Mouse (Mus musculus): ENCODE data around the gene Olfr474. TPM values are rescaled to one million over a fixed set of nuclear protein-coding genes. Genes with fewer than 3 reads are reported as not detected.
"Not testable (repeated sequence)": the region's sequence is repeated elsewhere in the genome, so short reads cannot be mapped to it uniquely, and the experiment has no call there.

The Olfr474 gene
- not detected in 2 replicates for polyA plus RNA-seq (2015; fragmentation: Nextera tagmentation; extraction: Ambion mirVana)

GRCm38 (mm10) chr7:107954343-107954742, at the start of gene Olfr474:
TSS of gene Olfr474 (plus strand) at chr7:107954643.
- H3K27ac ChIP-seq (ENCODE audit: low read depth): no peak within 1 kb of the TSS
- TF ChIP-seq CTCF (IDR thresholded peaks at IDR 0.05; ENCODE audit: low read depth): no peak
- TF ChIP-seq EP300 (IDR thresholded peaks at IDR 0.05; ENCODE audit: low read depth): no peak
- no peak within 1 kb of the TSS for H3K9ac ChIP-seq (replicated peaks)
- no peaks in the 10 kb centered on the region for H3K4me1 ChIP-seq (ENCODE audit: insufficient read depth)
- ATAC-seq (no peak), DNase-seq (no peak)
- no peak within 1 kb of the TSS for H3K4me2 ChIP-seq (ENCODE audit: low read depth, low read length)
- no peaks in the 10 kb centered on the region for H3K9me3 ChIP-seq (ENCODE audit: low read length)
- H3K27me3 ChIP-seq (ENCODE audit: insufficient read depth, low read length): no peaks in the 10 kb centered on the region
- H3K36me3 ChIP-seq (replicated peaks; ENCODE audit: insufficient read depth, low read length): no peaks in the 10 kb centered on the region
- no peak within 1 kb of the TSS for H3K4me3 ChIP-seq (ENCODE audit: low read depth, low read length)
- 76% methylated on average over 1 of the region's 1 CpGs for WGBS (ENCODE audit: insufficient replicate concordance)

GRCm38 (mm10) chr7:107930146-107930545, 24.3 kb upstream of the Olfr474 start, which contains the start of gene Olfr473:
TSS of gene Olfr473 (plus strand) at chr7:107930446.
- Histone ChIP-seq H3K27me3 (ENCODE audit: insufficient read depth, low read length) (no peaks in the 10 kb centered on the region), H3K4me3 (ENCODE audit: low read depth, low read length) (no peak within 1 kb of the TSS), H3K4me2 (ENCODE audit: low read depth, low read length) (no peak within 1 kb of the TSS), H3K4me1 (ENCODE audit: insufficient read depth) (no peaks in the 10 kb centered on the region), H3K9ac (replicated peaks) (no peak within 1 kb of the TSS), H3K9me3 (ENCODE audit: low read length) (0 out of 2 replicates have a peak, but pooled peaks cover 2% of the 10 kb centered on the region), H3K36me3 (replicated peaks; ENCODE audit: insufficient read depth, low read length) (no peaks in the 10 kb centered on the region), H3K27ac (ENCODE audit: low read depth) (no peak within 1 kb of the TSS)
- WGBS (ENCODE audit: insufficient replicate concordance): 91% methylated on average over 1 of the region's 1 CpGs
- ATAC-seq: no peak
- TF ChIP-seq CTCF (IDR thresholded peaks at IDR 0.05; ENCODE audit: low read depth): no peak
- TF ChIP-seq EP300 (IDR thresholded peaks at IDR 0.05; ENCODE audit: low read depth): no peak
- no peak for DNase-seq

GRCm38 (mm10) chr7:107952539-107952938, 1.9 kb upstream of the Olfr474 start:
- not testable (repeated sequence) for H3K4me1 ChIP-seq (ENCODE audit: insufficient read depth); H3K9ac ChIP-seq (replicated peaks); H3K4me2 ChIP-seq (ENCODE audit: low read depth, low read length); H3K27me3 ChIP-seq (ENCODE audit: insufficient read depth, low read length); ATAC-seq; DNase-seq; H3K36me3 ChIP-seq (replicated peaks; ENCODE audit: insufficient read depth, low read length); H3K4me3 ChIP-seq (ENCODE audit: low read depth, low read length); H3K9me3 ChIP-seq (ENCODE audit: low read length); H3K27ac ChIP-seq (ENCODE audit: low read depth)
- 94% methylated on average over 12 of the region's 12 CpGs for WGBS (ENCODE audit: insufficient replicate concordance)

GRCm38 (mm10) chr7:107964503-107964902, 10.1 kb downstream of the Olfr474 start, which contains the start of gene Olfr476:
TSS of gene Olfr476 (plus strand) at chr7:107964803.
- H3K4me1 ChIP-seq (ENCODE audit: insufficient read depth): no peaks in the 10 kb centered on the region
- no peak for ATAC-seq
- H3K36me3 ChIP-seq (replicated peaks; ENCODE audit: insufficient read depth, low read length): no peaks in the 10 kb centered on the region
- no peaks in the 10 kb centered on the region for H3K9me3 ChIP-seq (ENCODE audit: low read length)
- no peak within 1 kb of the TSS for H3K4me2 ChIP-seq (ENCODE audit: low read depth, low read length)
- H3K9ac ChIP-seq (replicated peaks): no peak within 1 kb of the TSS
- WGBS (ENCODE audit: insufficient replicate concordance): 32% methylated on average over 1 of the region's 1 CpGs
- no peak within 1 kb of the TSS for H3K27ac ChIP-seq (ENCODE audit: low read depth)
- no peak for DNase-seq
- H3K4me3 ChIP-seq (ENCODE audit: low read depth, low read length): no peak within 1 kb of the TSS
- TF ChIP-seq CTCF (IDR thresholded peaks at IDR 0.05; ENCODE audit: low read depth): no peak
- no peak for TF ChIP-seq EP300 (IDR thresholded peaks at IDR 0.05; ENCODE audit: low read depth)
- no peaks in the 10 kb centered on the region for H3K27me3 ChIP-seq (ENCODE audit: insufficient read depth, low read length)

GRCm38 (mm10) chr7:107986393-107986792, 31.9 kb downstream of the Olfr474 start, which contains the start of gene Olfr477:
TSS of gene Olfr477 (plus strand) at chr7:107986693.
- no peak within 1 kb of the TSS for H3K27ac ChIP-seq (ENCODE audit: low read depth)
- no peak for TF ChIP-seq EP300 (IDR thresholded peaks at IDR 0.05; ENCODE audit: low read depth)
- no peak for TF ChIP-seq CTCF (IDR thresholded peaks at IDR 0.05; ENCODE audit: low read depth)
- WGBS (ENCODE audit: insufficient replicate concordance): 68% methylated on average over 2 of the region's 2 CpGs
- H3K36me3 ChIP-seq (replicated peaks; ENCODE audit: insufficient read depth, low read length): no peaks in the 10 kb centered on the region
- H3K4me1 ChIP-seq (ENCODE audit: insufficient read depth): no peaks in the 10 kb centered on the region
- DNase-seq (no peak), ATAC-seq (no peak)
- H3K9ac ChIP-seq (replicated peaks): no peak within 1 kb of the TSS
- H3K4me3 ChIP-seq (ENCODE audit: low read depth, low read length): no peak within 1 kb of the TSS
- H3K4me2 ChIP-seq (ENCODE audit: low read depth, low read length): no peak within 1 kb of the TSS
- no peaks in the 10 kb centered on the region for H3K9me3 ChIP-seq (ENCODE audit: low read length)
- H3K27me3 ChIP-seq (ENCODE audit: insufficient read depth, low read length): no peaks in the 10 kb centered on the region

Other genes with a start within 250 kb of the Olfr474 start
- 0.11 and 0.12 TPM in 2 replicates for gene Cyb5r2, start 196.6 kb upstream of the Olfr474 start, polyA plus RNA-seq (2015; fragmentation: Nextera tagmentation; extraction: Ambion mirVana)
- gene Ovch2, start 153.4 kb upstream of the Olfr474 start, polyA plus RNA-seq (2015; fragmentation: Nextera tagmentation; extraction: Ambion mirVana): not detected in 2 replicates
- gene Olfr467, start 142.4 kb upstream of the Olfr474 start, polyA plus RNA-seq (2015; fragmentation: Nextera tagmentation; extraction: Ambion mirVana): not detected in 2 replicates
- gene Olfr469, start 129.1 kb upstream of the Olfr474 start, polyA plus RNA-seq (2015; fragmentation: Nextera tagmentation; extraction: Ambion mirVana): not detected in 2 replicates
- not detected in 2 replicates for gene Olfr470, start 107.2 kb upstream of the Olfr474 start, polyA plus RNA-seq (2015; fragmentation: Nextera tagmentation; extraction: Ambion mirVana)
- gene Olfr472, start 56.7 kb upstream of the Olfr474 start, polyA plus RNA-seq (2015; fragmentation: Nextera tagmentation; extraction: Ambion mirVana): not detected in 2 replicates
- gene Olfr473, start 24.2 kb upstream of the Olfr474 start, polyA plus RNA-seq (2015; fragmentation: Nextera tagmentation; extraction: Ambion mirVana): not detected in 2 replicates
- not detected in 2 replicates for gene Olfr476, start 10.2 kb downstream of the Olfr474 start, polyA plus RNA-seq (2015; fragmentation: Nextera tagmentation; extraction: Ambion mirVana)
- gene Olfr477, start 32.0 kb downstream of the Olfr474 start, polyA plus RNA-seq (2015; fragmentation: Nextera tagmentation; extraction: Ambion mirVana): not detected in 2 replicates
- not detected in 2 replicates for gene Olfr478, start 79.3 kb downstream of the Olfr474 start, polyA plus RNA-seq (2015; fragmentation: Nextera tagmentation; extraction: Ambion mirVana)
- gene Olfr479, start 96.0 kb downstream of the Olfr474 start, polyA plus RNA-seq (2015; fragmentation: Nextera tagmentation; extraction: Ambion mirVana): not detected in 2 replicates
- gene Olfr480, start 112.7 kb downstream of the Olfr474 start, polyA plus RNA-seq (2015; fragmentation: Nextera tagmentation; extraction: Ambion mirVana): not detected in 2 replicates
- not detected in 2 replicates for gene Olfr481, start 125.2 kb downstream of the Olfr474 start, polyA plus RNA-seq (2015; fragmentation: Nextera tagmentation; extraction: Ambion mirVana)
- gene Olfr482, start 142.9 kb downstream of the Olfr474 start, polyA plus RNA-seq (2015; fragmentation: Nextera tagmentation; extraction: Ambion mirVana): not detected in 2 replicates
- not detected in 2 replicates for gene Olfr483, start 146.2 kb downstream of the Olfr474 start, polyA plus RNA-seq (2015; fragmentation: Nextera tagmentation; extraction: Ambion mirVana)
- not detected in 2 replicates for gene Olfr484, start 172.8 kb downstream of the Olfr474 start, polyA plus RNA-seq (2015; fragmentation: Nextera tagmentation; extraction: Ambion mirVana)
- not detected in 2 replicates for gene Olfr485, start 205.2 kb downstream of the Olfr474 start, polyA plus RNA-seq (2015; fragmentation: Nextera tagmentation; extraction: Ambion mirVana)
- gene Olfr486, start 218.1 kb downstream of the Olfr474 start, polyA plus RNA-seq (2015; fragmentation: Nextera tagmentation; extraction: Ambion mirVana): not detected in 2 replicates

Data from liver, postnatal 0 days (tissue).